Comparison of ENCODE assay signal across 11 mouse cellular contexts in genomic region chr14:76685830-76686761, GRCm38 (mm10).
DNase-seq lines count a peak whose midpoint lies in the region; ATAC-seq and TF ChIP-seq lines count a peak whose summit lies in the region.
"Had no signal": no experiment of that assay in that cellular context is flagged by ENCODE, and none has a peak within 500 bp of the region (broad histone marks: within the 10 kb centered on the region; RNA-seq: fewer than 3 reads in every experiment).

No protein-coding gene starts in this region.

- no peak overlapping the region for H3K4me2 ChIP-seq in kidney, postnatal 0 days (ENCODE audit: low read length)
- H3K4me2 ChIP-seq in midbrain, embryonic 12.5 days (replicated peaks) = peak overlapping the region; percentile 9; the same call in 1 of the 2 replicates

- H3K9ac ChIP-seq in kidney, postnatal 0 days (ENCODE audit: low read depth, low read length) = no peak overlapping the region
- no peak overlapping the region for H3K9ac ChIP-seq in midbrain, embryonic 12.5 days (replicated peaks)

- H3K4me1 ChIP-seq in kidney, postnatal 0 days (replicated peaks; ENCODE audit: insufficient read depth, low read length) = 0 out of 2 replicates have a peak, but pooled peaks cover 11% of the 10 kb centered on the region
- peaks cover 52% of the 10 kb centered on the region for H3K4me1 ChIP-seq in hindbrain, embryonic 10.5 days (replicated peaks)
- peaks cover 32% of the 10 kb centered on the region for H3K4me1 ChIP-seq in midbrain, embryonic 12.5 days

- peak overlapping the region; percentile 47 for H3K27ac ChIP-seq in kidney, postnatal 0 days
- peak overlapping the region; percentile 81 for H3K27ac ChIP-seq in hindbrain, embryonic 10.5 days
- H3K27ac ChIP-seq in midbrain, embryonic 12.5 days (replicated peaks) = peak overlapping the region; percentile 67

- WGBS in kidney, postnatal 0 days = 55% methylated on average over 17 of the region's 17 CpGs
- WGBS in hindbrain, embryonic 10.5 days = 47% methylated on average over 17 of the region's 17 CpGs
- 37% methylated on average over 17 of the region's 17 CpGs for WGBS in midbrain, embryonic 12.5 days

- no peaks in the 10 kb centered on the region for H3K9me3 ChIP-seq in kidney, postnatal 0 days (replicated peaks; ENCODE audit: low read length)
- H3K9me3 ChIP-seq in hindbrain, embryonic 10.5 days = no peaks in the 10 kb centered on the region
- no peaks in the 10 kb centered on the region for H3K9me3 ChIP-seq in midbrain, embryonic 12.5 days

- TF ChIP-seq CTCF in kidney, postnatal 0 days (IDR thresholded peaks at IDR 0.05; ENCODE audit: low read depth) = 0 out of 2 replicates have a peak, but pooled peaks have one; percentile 13

- no peaks in the 10 kb centered on the region for H3K27me3 ChIP-seq in kidney, postnatal 0 days (ENCODE audit: insufficient read depth, low read length)
- no peaks in the 10 kb centered on the region for H3K27me3 ChIP-seq in hindbrain, embryonic 10.5 days (ENCODE audit: insufficient read depth, poor library complexity, severe bottlenecking)
- peaks cover 9% of the 10 kb centered on the region; the same call in 1 of the 2 replicates for H3K27me3 ChIP-seq in midbrain, embryonic 12.5 days

- H3K4me3 ChIP-seq in kidney, postnatal 0 days (replicated peaks; ENCODE audit: low read depth, low read length) = no peak overlapping the region
- H3K4me3 ChIP-seq in hindbrain, embryonic 10.5 days = no peak overlapping the region
- no peak overlapping the region for H3K4me3 ChIP-seq in midbrain, embryonic 12.5 days

- no peak for ATAC-seq in kidney, postnatal 0 days (replicated peaks; ENCODE audit: low FRiP score, low read depth)
- peak; percentile 47; the same call in 1 of the 2 replicates for ATAC-seq in midbrain, embryonic 12.5 days (ENCODE audit: low FRiP score, low read depth)

- no peaks in the 10 kb centered on the region for H3K36me3 ChIP-seq in kidney, postnatal 0 days (ENCODE audit: insufficient read depth, low read length)
- H3K36me3 ChIP-seq in hindbrain, embryonic 10.5 days = no peaks in the 10 kb centered on the region
- no peaks in the 10 kb centered on the region for H3K36me3 ChIP-seq in midbrain, embryonic 12.5 days

- DNase-seq in kidney, postnatal 0 days (ENCODE audit: low spot score) = peak; percentile 74
- DNase-seq in kidney, adult 11 months = no peak
- DNase-seq in embryo, embryonic 11 days = peak; percentile 62
- DNase-seq in hindbrain, embryonic 10.5 days (ENCODE audit: low spot score) = peak; percentile 29
- no peak for DNase-seq in c-Kit-positive CD71-positive TER-119-positive erythroid progenitor cells, embryonic 14.5 days (ENCODE audit: low spot score)
- no peak for DNase-seq in cerebellum, adult 8-10 months
- DNase-seq: cerebellum, adult 11-12 months; heart, postnatal 10 days; liver; thymus, adult 18-20 months had no signal

Comparison
In these comparisons a context has a peak if more than half of its experiments do, and no peak if none do; other contexts are left out.
1. DNase-seq: peak in kidney, postnatal 0 days (single experiment), embryo, embryonic 11 days (single experiment) and hindbrain, embryonic 10.5 days (single experiment); none in kidney, adult 11 months (single experiment), c-Kit-positive CD71-positive TER-119-positive erythroid progenitor cells, embryonic 14.5 days (single experiment) and cerebellum, adult 8-10 months (single experiment).
2. Peak in every context shown above with its lines, with median percentiles within 50 percentile points of each other: H3K27ac ChIP-seq.